Mouse (Mus musculus) heart, adult 2 months (tissue): ENCODE results near the gene Mtmr3. TPM values are rescaled to one million over a fixed set of nuclear protein-coding genes. Genes with fewer than 3 reads are reported as not detected.

Experiments
- DNase-seq, 2 experiments: peaks; one replicate each; pipeline ENCODE4 v3.0.0; 2021
- H3K27ac ChIP-seq: fragments of 200-600 bp; 2 replicates; pipeline ENCODE4 v1.8.1; 2022
- H3K27me3 ChIP-seq: fragments of 200-500 bp; 2 replicates; pipeline ENCODE4 v1.6.1; 2012; ENCODE audit warnings: mild to moderate bottlenecking, low read length, inconsistent platforms, mixed read lengths; ENCODE audit not compliant: control insufficient read depth, insufficient read depth
- H3K36me3 ChIP-seq: fragments of 200-500 bp; 2 replicates; pipeline ENCODE4 v1.6.1; 2012; ENCODE audit warnings: low read length, inconsistent platforms; ENCODE audit not compliant: control insufficient read depth, insufficient read depth
- H3K4me1 ChIP-seq: fragments of 200-500 bp; 2 replicates; pipeline ENCODE4 v1.6.1; 2011; ENCODE audit warnings: low read length; ENCODE audit not compliant: control insufficient read depth, insufficient read depth
- H3K4me3 ChIP-seq: fragments of 200-600 bp; 2 replicates; pipeline ENCODE4 v1.8.1; 2022
- H3K79me2 ChIP-seq: fragments of 200-500 bp; replicated peaks from 2 replicates; pipeline ENCODE4 v1.6.1; 2012; ENCODE audit warnings: mild to moderate bottlenecking, inconsistent platforms, low read length, moderate library complexity, mixed read lengths; ENCODE audit not compliant: control insufficient read depth, insufficient read depth
- H3K9ac ChIP-seq: fragments of 200-500 bp; 2 replicates; pipeline ENCODE4 v1.6.1; 2012; ENCODE audit warnings: low read depth, mild to moderate bottlenecking, control low read depth, inconsistent platforms, low read length, mixed read lengths
- CTCF ChIP-seq: fragments of 200-600 bp; IDR thresholded peaks from 2 replicates; pipeline ENCODE4 v1.8.1; 2022; ENCODE audit warnings: antibody characterized with exemption, mild to moderate bottlenecking, moderate library complexity
- EP300 ChIP-seq: fragments of 200-500 bp; IDR thresholded peaks from 2 replicates; pipeline ENCODE4 v1.6.1; 2011; ENCODE audit warnings: low read depth, low read length, control low read depth; ENCODE audit not compliant: insufficient read depth
- POLR2A ChIP-seq: fragments of 200-500 bp; IDR thresholded peaks from 2 replicates; pipeline ENCODE4 v1.6.1; 2011; ENCODE audit warnings: mild to moderate bottlenecking, low read depth, low read length, control low read depth; ENCODE audit not compliant: insufficient read depth
- WGBS: fragments of 180-500 bp; shearing (Covaris S2); methylation state at CpG from one replicate; pipeline ENCODE4 v1.1.7; 2018; 5-methylcytosine and 5-hydroxymethylcytosine counted together
- intact Hi-C: fragments of 180-260 bp; cut with DNase I; formaldehyde crosslinking; loops from one replicate; pipeline ENCODE4 v1.15.1; 2025
- polyA plus RNA-seq: library from polyadenylated mRNA; depleted of rRNA; stranded (reverse); fragments of >200 nt; gene quantifications from 2 replicates; pipeline ENCODE4 v1.2.3, GENCODE M21; 2012
- total RNA-seq, 2 experiments: library from RNA; stranded (reverse); gene quantifications; 2 replicates each; pipeline ENCODE4 v1.2.3; 2021

Gene Mtmr3
- total and polyA plus RNA-seq, 3 experiments = 24.4 to 50.8 (median 43.9) TPM

GRCm38 (mm10) chr11:4622997-4623396, 28.3 kb upstream of the Mtmr3 start:
- Histone ChIP-seq H3K4me1 (peaks cover 7% of the 10 kb centered on the region), H3K27ac (no peak overlapping the region), H3K9ac (no peak overlapping the region), H3K27me3 (no peaks in the 10 kb centered on the region), H3K4me3 (no peak overlapping the region), H3K36me3 (no peaks in the 10 kb centered on the region), H3K79me2 (no peaks in the 10 kb centered on the region)
- WGBS = 78% methylated on average over 5 of the region's 5 CpGs
- intact Hi-C loops = no loop called here
- TF ChIP-seq CTCF (no peak), EP300 (no peak), POLR2A (no peak)
- no peak for DNase-seq

DNA sequence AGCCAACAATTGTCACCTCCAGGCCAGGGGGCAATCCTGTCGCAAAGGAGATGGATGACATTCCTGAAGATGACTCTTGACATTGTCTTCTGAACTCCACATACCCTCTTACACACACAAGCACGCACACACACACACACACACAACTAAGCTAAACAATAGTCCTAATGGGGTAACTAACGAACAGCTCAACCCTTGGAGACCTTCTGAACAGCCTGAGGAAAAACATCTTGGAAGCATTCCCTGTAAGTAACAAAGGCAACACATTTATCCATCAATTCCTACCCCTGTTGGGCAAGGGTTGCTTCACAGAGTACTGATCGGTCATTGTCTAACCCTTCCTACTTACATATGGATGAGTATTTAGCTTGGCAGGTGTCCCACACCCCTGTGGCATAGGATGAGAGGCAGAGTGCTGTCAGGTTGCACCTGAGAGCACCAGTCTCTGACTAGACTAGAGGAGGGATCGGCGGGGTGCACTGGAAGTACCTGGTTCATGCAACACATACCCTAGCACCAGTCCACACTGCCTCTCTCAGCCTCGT, 27.9 kb upstream of the Mtmr3 start:
- no peak overlapping the region for H3K27ac ChIP-seq
- TF ChIP-seq EP300 (no peak), CTCF (no peak), POLR2A (no peak)
- intact Hi-C loops = no loop called here
- H3K4me3 ChIP-seq = no peak overlapping the region
- 85% methylated on average over 7 of the region's 7 CpGs for WGBS
- peaks cover 7% of the 10 kb centered on the region for H3K4me1 ChIP-seq
- DNase-seq = no peak
- no peaks in the 10 kb centered on the region for H3K79me2 ChIP-seq
- no peaks in the 10 kb centered on the region for H3K36me3 ChIP-seq
- no peaks in the 10 kb centered on the region for H3K27me3 ChIP-seq
- no peak overlapping the region for H3K9ac ChIP-seq

GRCm38 (mm10) chr11:4621866-4622265, 27.2 kb upstream of the Mtmr3 start:
- H3K27ac ChIP-seq = no peak overlapping the region
- 66% methylated on average over 4 of the region's 4 CpGs for WGBS
- intact Hi-C loops = no loop called here
- H3K4me3 ChIP-seq = no peak overlapping the region
- no peaks in the 10 kb centered on the region for H3K27me3 ChIP-seq
- no peak overlapping the region for H3K9ac ChIP-seq
- no peak for TF ChIP-seq EP300
- no peak for TF ChIP-seq CTCF
- no peak for TF ChIP-seq POLR2A
- no peak for DNase-seq
- H3K36me3 ChIP-seq = no peaks in the 10 kb centered on the region
- peaks cover 7% of the 10 kb centered on the region for H3K4me1 ChIP-seq
- no peaks in the 10 kb centered on the region for H3K79me2 ChIP-seq

GRCm38 (mm10) chr11:4620501-4621108, 25.9 kb upstream of the Mtmr3 start:
- Histone ChIP-seq H3K4me3 (peak overlapping the region; percentile 43), H3K9ac (peak overlapping the region; percentile 19), H3K27me3 (no peaks in the 10 kb centered on the region), H3K79me2 (no peaks in the 10 kb centered on the region), H3K36me3 (no peaks in the 10 kb centered on the region), H3K4me1 (peaks cover 7% of the 10 kb centered on the region), H3K27ac (peak overlapping the region; percentile 42)
- peak; percentile 63 to 68 for DNase-seq
- 19% methylated on average over 13 of the region's 13 CpGs for WGBS
- intact Hi-C loops = no loop called here
- TF ChIP-seq EP300 = no peak
- TF ChIP-seq POLR2A = no peak
- no peak for TF ChIP-seq CTCF

- Histone ChIP-seq H3K4me3 (peak within 1 kb of the TSS; percentile 43), H3K27ac (peak within 1 kb of the TSS; percentile 42)
- WGBS = 28% methylated on average over 16 of the region's 16 CpGs
These were observed 25.4 kb upstream of the Mtmr3 start, which contains the start of gene Gm11032 for GRCm38 (mm10) chr11:4620017-4620485. Gm11032 (plus strand) TSS chr11:4620067.

DNA sequence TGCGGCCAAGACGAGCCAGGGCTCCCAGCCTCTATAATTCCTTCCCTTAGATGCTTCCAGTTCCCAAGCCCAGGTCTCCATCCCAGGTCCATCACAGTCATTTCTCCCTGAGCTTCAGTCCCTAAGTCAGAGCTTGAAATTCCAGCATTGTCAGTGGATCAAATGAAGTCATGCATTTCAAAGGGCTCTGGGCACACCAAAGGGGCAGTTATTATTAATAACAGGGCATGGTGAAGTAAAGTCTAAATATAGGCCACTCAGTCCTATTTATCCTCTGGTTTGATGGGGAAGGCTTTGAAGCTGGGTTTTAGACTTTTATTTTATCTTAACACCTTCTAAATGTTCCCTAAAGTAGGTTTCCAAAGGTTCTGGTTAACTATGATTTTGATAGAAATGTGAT, 17.2 kb upstream of the Mtmr3 start:
- Histone ChIP-seq H3K4me3 (peak overlapping the region; percentile 24; the same call in 1 of the 2 replicates), H3K9ac (no peak overlapping the region), H3K27me3 (no peaks in the 10 kb centered on the region), H3K4me1 (peaks cover 5% of the 10 kb centered on the region), H3K79me2 (no peaks in the 10 kb centered on the region), H3K36me3 (peaks cover 7% of the 10 kb centered on the region; the same call in 1 of the 2 replicates), H3K27ac (peak overlapping the region; percentile 64)
- intact Hi-C loops = no loop called here
- TF ChIP-seq POLR2A = no peak
- TF ChIP-seq CTCF = no peak
- TF ChIP-seq EP300 = no peak
- WGBS = 35% methylated on average over 2 of the region's 2 CpGs
- peak in 1 of 2 experiments; percentile 25 for DNase-seq

More at GRCm38 (mm10) chr11:4620017-4620485, 25.4 kb upstream of the Mtmr3 start, which contains the start of gene Gm11032:
- Histone ChIP-seq H3K9ac (peak within 1 kb of the TSS; percentile 19), H3K27me3 (no peaks in the 10 kb centered on the region), H3K79me2 (no peaks in the 10 kb centered on the region), H3K4me1 (peaks cover 7% of the 10 kb centered on the region), H3K36me3 (no peaks in the 10 kb centered on the region)
- intact Hi-C loops = no loop called here
- no peak for DNase-seq
- no peak for TF ChIP-seq POLR2A
- TF ChIP-seq CTCF = no peak
- TF ChIP-seq EP300 = no peak
